Mouse (Mus musculus) bone marrow, adult 2 months (tissue): ENCODE results near the gene Prrc2a. TPM values are rescaled to one million over a fixed set of nuclear protein-coding genes. Genes with fewer than 3 reads are reported as not detected.
"Not testable (repeated sequence)": the region's sequence is repeated elsewhere in the genome, so short reads cannot be mapped to it uniquely, and the experiment has no call there.

Experiments used
- H3K27ac ChIP-seq: fragments of 200-500 bp; 2 replicates; pipeline ENCODE4 v1.5.1; 2012; ENCODE audit warnings: low read depth, mild to moderate bottlenecking, control low read depth, inconsistent platforms, low read length; ENCODE audit not compliant: control insufficient read depth, poor library complexity, insufficient read depth
- H3K4me1 ChIP-seq: fragments of 200-500 bp; 2 replicates; pipeline ENCODE4 v1.6.1; 2011; ENCODE audit warnings: low read length; ENCODE audit not compliant: control insufficient read depth, insufficient read depth
- H3K4me3 ChIP-seq: fragments of 200-500 bp; replicated peaks from 2 replicates; pipeline ENCODE3; 2011; ENCODE audit warnings: mild to moderate bottlenecking, low read depth, low read length, control low read depth; ENCODE audit not compliant: control insufficient read depth
- CTCF ChIP-seq: fragments of 200-500 bp; IDR thresholded peaks from 2 replicates; pipeline ENCODE4 v1.5.1; 2011; ENCODE audit warnings: low read length, control low read depth; ENCODE audit not compliant: control insufficient read depth, insufficient read depth
- POLR2A ChIP-seq: fragments of 200-500 bp; IDR thresholded peaks from 2 replicates; pipeline ENCODE4 v1.6.1; 2011; ENCODE audit warnings: low read depth, mild to moderate bottlenecking, control low read depth, low read length, borderline replicate concordance; ENCODE audit not compliant: control insufficient read depth
- WGBS: fragments of 180-500 bp; shearing (Covaris S2); methylation state at CpG from one replicate; pipeline ENCODE4 v1.1.7; 2018; 5-methylcytosine and 5-hydroxymethylcytosine counted together
- polyA plus RNA-seq: library from polyadenylated mRNA; stranded (reverse); fragments of >200 nt; gene quantifications from 2 replicates; pipeline ENCODE4 v1.2.4, GENCODE M21; 2011; ENCODE audit warnings: low replicate concordance; ENCODE audit not compliant: missing spikeins, insufficient read depth, insufficient read length

Gene Prrc2a
- polyA plus RNA-seq, 1 experiment, result 208 TPM

- Histone ChIP-seq H3K27ac (no peak overlapping the region), H3K4me1 (no peaks in the 10 kb centered on the region; the same call in 1 of the 2 replicates), H3K4me3 (no peak overlapping the region)
- 84% methylated on average over 8 of the region's 8 CpGs for whole genome bisulfite sequencing
- TF ChIP-seq POLR2A (no peak), CTCF (no peak)
Observed at GRCm38 (mm10) chr17:35131038-35131437, 33.7 kb downstream of the Prrc2a start.

DNA sequence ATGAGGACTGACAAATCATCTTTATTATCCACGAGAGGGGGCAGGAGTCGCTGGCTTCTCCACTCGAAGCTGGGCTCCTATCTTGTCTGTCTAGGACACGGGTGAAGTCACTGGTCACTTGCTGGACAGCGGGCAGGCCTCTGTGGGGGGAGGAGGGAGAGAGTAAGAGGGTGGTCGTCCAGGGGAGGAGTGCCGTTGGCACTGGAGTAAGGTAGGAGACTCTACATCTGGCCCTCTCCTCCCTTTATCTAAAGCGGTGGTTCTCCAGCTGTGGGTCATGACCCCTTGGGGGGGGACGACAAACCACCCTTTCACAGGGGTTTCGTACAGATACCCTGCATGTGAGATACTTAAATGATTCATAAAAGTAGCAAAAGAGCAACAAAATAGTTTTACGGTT lies 35.7 kb downstream of the Prrc2a start:
- 82% methylated on average over 11 of the region's 11 CpGs for WGBS
- TF ChIP-seq CTCF (no peak), POLR2A (no peak)
- no peak overlapping the region for H3K4me3 ChIP-seq
- H3K4me1 ChIP-seq, result peaks cover 2% of the 10 kb centered on the region; the same call in 1 of the 2 replicates
- H3K27ac ChIP-seq, result no peak overlapping the region

DNA sequence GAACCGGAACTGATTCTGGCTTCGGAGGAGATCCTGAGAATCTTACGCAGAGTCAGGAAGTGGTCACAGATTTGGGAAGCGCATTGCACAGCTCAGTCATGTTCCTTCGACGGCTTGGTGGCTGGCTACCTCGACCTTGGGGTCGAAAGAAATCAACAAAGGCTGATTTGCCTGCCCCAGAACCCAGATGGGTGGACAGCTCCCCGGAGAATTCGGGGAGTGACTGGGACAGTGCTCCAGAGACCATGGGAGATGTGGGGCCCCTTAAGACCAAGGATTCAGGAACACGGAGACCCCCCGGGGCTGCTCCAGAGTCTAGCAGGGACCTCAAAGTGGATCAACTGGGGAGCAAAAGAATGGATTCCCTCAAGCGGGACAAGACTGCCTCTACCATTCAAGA lies 37.7 kb downstream of the Prrc2a start:
- WGBS, result 36% methylated on average over 13 of the region's 13 CpGs
- TF ChIP-seq POLR2A (no peak), CTCF (no peak)
- Histone ChIP-seq H3K4me3 (peak overlapping the region; percentile 88), H3K27ac (peak overlapping the region; percentile 89), H3K4me1 (peaks cover 2% of the 10 kb centered on the region; the same call in 1 of the 2 replicates)

DNA sequence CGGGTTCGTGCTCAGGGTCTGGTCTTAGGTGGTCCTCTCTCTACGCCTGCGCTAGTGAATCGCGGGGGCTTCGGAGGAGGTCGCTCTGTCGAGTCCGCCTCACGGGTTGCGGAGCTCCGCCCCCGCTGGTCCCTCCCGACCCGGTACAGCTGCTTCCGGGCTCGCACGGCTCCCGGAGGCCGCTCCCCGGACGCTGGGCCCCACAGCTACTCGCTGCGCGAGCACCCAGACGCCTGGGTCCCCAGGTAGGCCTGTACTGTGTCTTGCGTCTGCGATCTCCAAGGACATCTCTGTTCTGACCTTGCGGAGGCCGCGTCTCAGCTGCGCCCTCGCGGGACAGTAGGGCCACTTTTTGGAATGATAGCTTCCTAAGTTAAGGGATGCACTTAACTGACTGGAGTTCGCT lies 38.5 kb downstream of the Prrc2a start, which contains the start of gene D17H6S53E:
Gene D17H6S53E, plus strand, starts transcription at position 168 of the 406 bp plus-strand sequence.
- under 1% methylated on average over 36 of the region's 36 CpGs for WGBS
- Histone ChIP-seq H3K27ac (peak within 1 kb of the TSS; percentile 89), H3K4me1 (peaks cover 2% of the 10 kb centered on the region; the same call in 1 of the 2 replicates), H3K4me3 (peak within 1 kb of the TSS; percentile 88)
- TF ChIP-seq POLR2A (peak; percentile 81; the same call in 1 of the 2 replicates), CTCF (no peak)

DNA sequence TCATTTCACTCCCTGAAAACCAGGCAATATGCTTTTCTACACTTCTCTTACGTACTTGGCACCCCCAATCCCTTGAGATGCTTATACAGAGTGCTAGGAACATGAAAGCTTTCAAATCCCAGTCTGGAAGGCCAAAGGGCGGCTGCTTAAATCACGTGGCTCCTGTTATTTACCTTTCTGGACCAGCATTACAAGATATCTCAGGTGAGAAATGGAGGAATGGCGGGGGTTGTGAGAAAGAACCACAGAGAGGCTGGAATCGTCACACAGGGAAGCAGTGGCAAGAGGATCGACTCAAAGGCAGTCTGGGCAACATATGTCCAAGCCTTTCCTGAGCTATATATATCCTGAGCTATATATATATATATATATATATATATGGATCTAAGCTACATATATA lies 39.1 kb downstream of the Prrc2a start:
- Histone ChIP-seq H3K27ac (peak overlapping the region; percentile 5), H3K4me1 (peaks cover 2% of the 10 kb centered on the region; the same call in 1 of the 2 replicates), H3K4me3 (no peak overlapping the region)
- no peak for TF ChIP-seq CTCF
- no peak for TF ChIP-seq POLR2A
- 44% methylated on average over 6 of the region's 6 CpGs for WGBS

DNA sequence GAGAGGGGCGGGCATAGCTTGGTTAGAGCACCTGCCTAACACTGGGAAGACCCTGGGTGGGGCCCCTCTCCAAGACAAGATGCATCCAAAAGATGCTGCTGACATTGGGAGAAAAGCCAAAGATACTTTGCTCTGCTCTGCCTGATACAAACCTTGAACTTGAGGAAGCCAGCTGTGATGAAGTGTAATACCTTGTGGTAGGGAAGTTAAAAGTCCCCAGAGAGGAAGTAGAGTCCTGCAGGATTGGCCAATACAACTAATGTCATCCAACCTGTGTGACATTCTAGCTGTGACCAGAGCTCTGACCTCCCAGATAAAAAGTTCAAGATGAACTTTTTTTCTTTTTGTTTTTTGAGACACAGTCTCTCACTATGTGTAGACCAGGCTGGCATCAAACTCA lies 39.6 kb downstream of the Prrc2a start:
- no peak for TF ChIP-seq CTCF
- TF ChIP-seq POLR2A, result no peak
- 78% methylated on average over 1 of the region's 1 CpGs for WGBS
- Histone ChIP-seq H3K27ac (peak overlapping the region; percentile 50), H3K4me1 (peaks cover 3% of the 10 kb centered on the region; the same call in 1 of the 2 replicates), H3K4me3 (no peak overlapping the region)

GRCm38 (mm10) chr17:35124261-35124896 lies 40.3 kb downstream of the Prrc2a start:
- not testable (repeated sequence) for H3K4me3 ChIP-seq, H3K4me1 ChIP-seq
- H3K27ac ChIP-seq, result peak overlapping the region; percentile 50
- WGBS, result 89% methylated on average over 12 of the region's 12 CpGs

GRCm38 (mm10) chr17:35123287-35123686 lies 41.4 kb downstream of the Prrc2a start:
- 91% methylated on average over 9 of the region's 9 CpGs for WGBS
- H3K4me3 ChIP-seq, H3K27ac ChIP-seq, H3K4me1 ChIP-seq: not testable (repeated sequence)

DNA sequence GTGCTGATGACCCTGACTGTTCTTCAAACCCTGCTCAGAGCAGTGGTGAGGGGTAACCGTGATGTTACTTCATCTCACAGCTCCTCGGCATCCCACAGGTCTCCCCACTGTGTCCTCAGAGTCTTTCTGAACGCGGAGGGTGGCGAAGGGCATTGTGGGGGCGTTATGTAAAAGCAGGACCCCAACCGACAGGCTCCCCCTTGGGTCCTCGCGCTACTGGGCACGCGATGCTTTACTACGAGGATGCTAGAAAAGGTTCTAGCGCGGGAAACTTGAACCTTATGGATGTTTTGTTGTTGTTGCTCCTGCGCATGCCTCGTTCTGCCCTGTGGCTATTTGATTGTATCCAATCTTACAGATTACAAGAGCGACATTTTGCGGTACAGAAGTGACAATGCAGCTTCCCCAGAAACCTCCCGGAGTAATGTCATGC lies 42.8 kb downstream of the Prrc2a start, which contains the start of gene Csnk2b:
Gene Csnk2b, minus strand, starts transcription at position 183 of the 433 bp plus-strand sequence.
- H3K4me1 ChIP-seq, result peaks cover 3% of the 10 kb centered on the region; the same call in 1 of the 2 replicates
- H3K27ac ChIP-seq, result peak within 1 kb of the TSS; percentile 79
- no peak for TF ChIP-seq POLR2A
- no peak for TF ChIP-seq CTCF
- WGBS, result under 1% methylated on average over 19 of the region's 19 CpGs
- H3K4me3 ChIP-seq, result peak within 1 kb of the TSS; percentile 91
